Mouse (Mus musculus) limb, embryonic 14.5 days (tissue): Measurements from ENCODE around the gene Sox12. TPM values are rescaled to one million over a fixed set of nuclear protein-coding genes. Genes with fewer than 3 reads are reported as not detected.
A peak's percentile ranks its signal among the peaks of the same experiment; 100 is the strongest.

ENCODE experiments used
- ATAC-seq: fragments of 200-750 bp; cut with Nextera tagmentation; 2 replicates; pipeline ENCODE4 v1.8.0; 2017; ENCODE audit warnings: low read depth, moderate number of reproducible peaks, moderate TSS enrichment; ENCODE audit not compliant: low FRiP score
- DNase-seq: peaks from one replicate; pipeline ENCODE4 v3.0.0-alpha.2; 2015; ENCODE audit warnings: low spot score
- H3K27ac ChIP-seq: fragments of 300-500 bp; sonication (generic); replicated peaks from 2 replicates; pipeline ENCODE4 v1.5.1; 2014; ENCODE audit warnings: low read depth, mild to moderate bottlenecking, low read length, moderate library complexity, mixed read lengths
- H3K27me3 ChIP-seq: fragments of 300-500 bp; sonication (generic); 2 replicates; pipeline ENCODE4 v1.6.1; 2014; ENCODE audit warnings: low read length, mixed read lengths; ENCODE audit not compliant: control insufficient read depth, insufficient read depth
- H3K36me3 ChIP-seq: fragments of 300-500 bp; sonication (generic); 2 replicates; pipeline ENCODE4 v1.6.1; 2014; ENCODE audit warnings: mild to moderate bottlenecking, low read length, moderate library complexity, mixed read lengths; ENCODE audit not compliant: control insufficient read depth, insufficient read depth
- H3K4me1 ChIP-seq: fragments of 300-500 bp; sonication (generic); 2 replicates; pipeline ENCODE4 v1.6.1; 2014; ENCODE audit warnings: antibody characterized with exemption, low read length, mixed read lengths; ENCODE audit not compliant: control insufficient read depth, insufficient read depth
- H3K4me2 ChIP-seq: fragments of 300-500 bp; sonication (generic); replicated peaks from 2 replicates; pipeline ENCODE4 v1.6.1; 2014; ENCODE audit warnings: low read depth, mild to moderate bottlenecking, low read length, moderate library complexity; ENCODE audit not compliant: severe bottlenecking
- H3K4me3 ChIP-seq: fragments of 300-500 bp; sonication (generic); replicated peaks from 2 replicates; pipeline ENCODE4 v1.5.1; 2014; ENCODE audit warnings: low read length
- H3K9ac ChIP-seq: fragments of 300-500 bp; sonication (generic); 2 replicates; pipeline ENCODE4 v1.6.1; 2014; ENCODE audit warnings: mild to moderate bottlenecking, low read depth, low read length, moderate library complexity; ENCODE audit not compliant: severe bottlenecking
- H3K9me3 ChIP-seq: fragments of 300-500 bp; sonication (generic); 2 replicates; pipeline ENCODE4 v1.6.1; 2016; ENCODE audit warnings: low read length; ENCODE audit not compliant: control insufficient read depth
- POLR2A ChIP-seq: fragments of 200-500 bp; IDR thresholded peaks from 2 replicates; pipeline ENCODE4 v1.8.0; 2012; ENCODE audit warnings: inconsistent platforms, mild to moderate bottlenecking, moderate library complexity, borderline replicate concordance; ENCODE audit not compliant: insufficient read depth, insufficient read length; ENCODE audit errors: extremely low read depth
- WGBS: fragments of 180-500 bp; shearing (Covaris S2); extraction: QIAGEN DNeasy Blood & Tissue Kit; methylation state at CpG from one replicate; pipeline ENCODE4 v1.1.7; 2014; 5-methylcytosine and 5-hydroxymethylcytosine counted together
- polyA plus RNA-seq, 2 experiments: library from polyadenylated mRNA; depleted of rRNA in 1 of 2; stranded (reverse) in 1 of 2; unstranded in 1 of 2; fragments of >200 nt; fragmentation: Nextera tagmentation in 1 of 2; extraction: Ambion mirVana in 1 of 2; gene quantifications; 2 replicates each; pipeline versions ENCODE4 v1.2.1 to v1.2.3; 2012 to 2014

Gene Sox12
- polyA plus RNA-seq, 2 experiments = 13.5 to 48.8 TPM

GRCm38 (mm10) chr2:152413158-152413764 is 15.4 kb upstream of the Sox12 start:
- no peak for DNase-seq
- Histone ChIP-seq H3K9me3 (peaks cover 7% of the 10 kb centered on the region; the same call in 1 of the 2 replicates), H3K4me1 (peaks cover 22% of the 10 kb centered on the region), H3K4me2 (peak overlapping the region; percentile 86), H3K36me3 (peaks cover 4% of the 10 kb centered on the region; the same call in 1 of the 2 replicates), H3K27me3 (no peaks in the 10 kb centered on the region), H3K4me3 (peak overlapping the region; percentile 96), H3K9ac (peak overlapping the region; percentile 98), H3K27ac (peak overlapping the region; percentile 98; the same call in 1 of the 2 replicates)
- ATAC-seq = no peak
- TF ChIP-seq POLR2A = no peak
- 2% methylated on average over 21 of the region's 21 CpGs for WGBS

DNA sequence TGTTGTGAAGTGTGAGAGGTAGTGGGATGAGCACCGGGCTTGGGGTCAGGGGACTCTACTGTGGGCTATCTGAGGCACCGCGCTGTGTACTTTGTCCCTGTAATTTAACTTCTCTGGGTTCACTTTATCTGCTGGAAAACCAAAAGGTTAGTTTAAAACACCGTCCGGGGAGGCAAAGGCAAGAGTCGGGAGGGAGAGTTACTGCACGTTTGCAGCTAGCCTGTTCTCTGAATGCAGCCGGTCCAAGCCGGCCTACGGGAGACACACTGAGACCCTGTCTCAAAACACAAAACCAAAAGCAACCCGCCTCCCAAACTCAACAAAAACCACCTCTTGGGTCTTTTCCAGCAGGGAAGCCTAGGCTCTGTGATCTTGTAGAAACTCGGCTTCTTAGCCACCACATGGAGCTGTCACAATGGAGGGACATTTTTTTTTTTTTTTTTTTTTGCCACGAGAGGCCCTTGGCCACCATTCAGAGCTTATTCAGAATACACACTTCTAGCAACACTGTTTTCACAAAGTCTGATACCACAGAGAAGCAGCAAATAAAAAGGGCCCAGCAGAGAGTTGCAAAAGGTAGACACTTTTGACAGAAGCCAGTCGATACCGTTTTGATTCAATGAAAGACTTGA is 14.8 kb upstream of the Sox12 start:
- Histone ChIP-seq H3K9ac (peak overlapping the region; percentile 98), H3K36me3 (peaks cover 4% of the 10 kb centered on the region; the same call in 1 of the 2 replicates), H3K27ac (peak overlapping the region; percentile 98), H3K9me3 (peaks cover 7% of the 10 kb centered on the region; the same call in 1 of the 2 replicates), H3K4me1 (peaks cover 22% of the 10 kb centered on the region), H3K4me2 (peak overlapping the region; percentile 86), H3K27me3 (no peaks in the 10 kb centered on the region), H3K4me3 (peak overlapping the region; percentile 96)
- DNase-seq (no peak), ATAC-seq (no peak)
- TF ChIP-seq POLR2A = no peak
- 4% methylated on average over 15 of the region's 15 CpGs for WGBS

- H3K9ac ChIP-seq = peak overlapping the region; percentile 26
These were observed 13.6 kb upstream of the Sox12 start for GRCm38 (mm10) chr2:152411471-152411870.

DNA sequence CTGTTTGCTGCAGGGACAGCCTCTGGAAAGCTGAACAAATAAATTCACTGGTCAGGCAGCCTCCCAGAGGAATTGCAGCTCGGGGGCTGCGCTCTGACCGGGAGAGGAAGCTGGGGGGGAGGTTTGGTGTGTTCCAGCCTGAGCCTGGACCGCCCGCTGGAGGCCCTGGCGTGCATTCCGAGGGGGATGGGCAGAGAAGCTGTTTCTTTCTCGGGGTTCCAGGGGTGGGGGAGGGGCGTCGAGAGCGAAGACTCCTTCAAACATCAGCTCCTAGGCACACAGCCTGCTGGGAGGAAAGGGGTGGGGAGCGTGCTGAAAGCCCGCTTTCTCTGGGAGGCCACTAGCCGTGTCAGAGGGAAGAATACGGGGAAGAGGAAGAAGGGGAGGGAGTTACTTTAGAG is 13.1 kb upstream of the Sox12 start:
- Histone ChIP-seq H3K4me2 (peak overlapping the region; percentile 86), H3K27ac (peak overlapping the region; percentile 98), H3K9ac (peak overlapping the region; percentile 26), H3K4me3 (peak overlapping the region; percentile 96), H3K36me3 (peaks cover 4% of the 10 kb centered on the region; the same call in 1 of the 2 replicates), H3K27me3 (no peaks in the 10 kb centered on the region), H3K9me3 (peaks cover 2% of the 10 kb centered on the region; the same call in 1 of the 2 replicates), H3K4me1 (peaks cover 24% of the 10 kb centered on the region)
- peak; percentile 76 for ATAC-seq
- TF ChIP-seq POLR2A = 0 out of 2 replicates have a peak, but pooled peaks have one; percentile 23
- WGBS = 0% methylated on average over 14 of the region's 15 CpGs
- peak; percentile 94 for DNase-seq

More at GRCm38 (mm10) chr2:152411471-152411870, 13.6 kb upstream of the Sox12 start:
- WGBS = 5% methylated on average over 7 of the region's 7 CpGs
- Histone ChIP-seq H3K4me1 (peaks cover 22% of the 10 kb centered on the region), H3K27me3 (no peaks in the 10 kb centered on the region), H3K4me3 (peak overlapping the region; percentile 96), H3K36me3 (peaks cover 4% of the 10 kb centered on the region; the same call in 1 of the 2 replicates), H3K9me3 (peaks cover 7% of the 10 kb centered on the region; the same call in 1 of the 2 replicates), H3K27ac (peak overlapping the region; percentile 98), H3K4me2 (peak overlapping the region; percentile 86)
- TF ChIP-seq POLR2A = no peak
- no peak for DNase-seq
- no peak for ATAC-seq

GRCm38 (mm10) chr2:152409781-152410180 is 11.9 kb upstream of the Sox12 start:
- TF ChIP-seq POLR2A = no peak
- ATAC-seq = no peak
- Histone ChIP-seq H3K4me3 (no peak overlapping the region), H3K27ac (peak overlapping the region; percentile 98), H3K4me1 (peaks cover 27% of the 10 kb centered on the region), H3K9me3 (no peaks in the 10 kb centered on the region), H3K27me3 (no peaks in the 10 kb centered on the region), H3K4me2 (no peak overlapping the region), H3K9ac (no peak overlapping the region), H3K36me3 (peaks cover 4% of the 10 kb centered on the region; the same call in 1 of the 2 replicates)
- 86% methylated on average over 6 of the region's 6 CpGs for WGBS
- DNase-seq = no peak
